Mouse (Mus musculus): ENCODE data around the gene Olfr986. TPM values are rescaled to one million over a fixed set of nuclear protein-coding genes. Genes with fewer than 3 reads are reported as not detected.

Olfr986 gene
- total RNA-seq, 2 experiments from 2014 or later, result not detected

GRCm38 (mm10) chr9:40234233-40235072 is 53.7 kb downstream of the Olfr986 start:
- DNase-seq, result no peak

- DNase-seq, result no peak
These were observed 54.5 kb downstream of the Olfr986 start for GRCm38 (mm10) chr9:40235220-40235619.

Other genes with a start within 250 kb of the Olfr986 start
- gene Olfr974, start 243.4 kb upstream of the Olfr986 start, total RNA-seq (2021), result not detected
- gene Olfr975, start 228.9 kb upstream of the Olfr986 start, total RNA-seq (2021), result not detected
- gene Olfr976, start 219.8 kb upstream of the Olfr986 start, total RNA-seq (2021), result not detected
- gene Olfr978, start 188.8 kb upstream of the Olfr986 start, total RNA-seq (2021), result not detected
- not detected for gene Olfr979, start 177.5 kb upstream of the Olfr986 start, total RNA-seq (2021)
- not detected for gene Olfr980, start 171.3 kb upstream of the Olfr986 start, total RNA-seq (2021)
- not detected for gene Olfr981, start 159.5 kb upstream of the Olfr986 start, total RNA-seq (2021)
- gene Olfr982, start 107.1 kb upstream of the Olfr986 start, total RNA-seq (2021), result not detected
- not detected for gene Olfr983, start 87.3 kb upstream of the Olfr986 start, total RNA-seq (2021)
- not detected for gene Olfr984, start 66.7 kb upstream of the Olfr986 start, total RNA-seq (2021)
- gene Olfr985, start 50.7 kb upstream of the Olfr986 start, total RNA-seq (2021), result not detected
- gene Tmem225, start 32.8 kb upstream of the Olfr986 start, total RNA-seq (2021), result not detected
- 1 to 10 TPM; 3.9 to 4.0 TPM for gene Zfp202, start 11.4 kb downstream of the Olfr986 start, total RNA-seq (2021)
- under 1 TPM; 0.67 to 0.99 TPM for gene Scn3b, start 88.3 kb downstream of the Olfr986 start, total RNA-seq (2021)

All from heart, postnatal 4 days (tissue).